Comparison of ENCODE assay signal across 17 mouse cellular contexts in the genomic region with DNA sequence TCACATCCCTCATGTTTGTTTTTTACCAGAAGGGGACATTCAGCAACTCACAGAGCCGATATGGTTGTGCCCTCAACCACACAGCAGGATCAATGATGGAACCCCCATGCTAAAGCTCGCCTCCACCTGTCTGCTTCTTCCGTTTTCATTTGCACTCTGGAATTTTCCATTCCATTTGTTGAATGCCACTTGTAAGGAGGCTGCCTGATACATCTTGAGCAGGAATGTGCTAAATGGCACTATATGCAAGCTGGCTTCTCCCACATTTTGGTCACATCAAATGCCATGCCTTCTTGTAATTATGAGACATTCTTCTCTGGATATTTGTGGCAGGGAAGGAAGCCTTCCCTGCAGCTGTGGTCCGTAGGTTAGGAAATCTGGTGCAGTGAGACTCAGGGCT.
DNase-seq lines count a peak whose midpoint lies in the region; ATAC-seq and TF ChIP-seq lines count a peak whose summit lies in the region.
"Had no signal": no experiment of that assay in that cellular context is flagged by ENCODE, and none has a peak within 500 bp of the region (broad histone marks: within the 10 kb centered on the region; RNA-seq: fewer than 3 reads in every experiment).

No protein-coding gene starts in this region.

- H3K4me3 ChIP-seq in kidney, embryonic 15.5 days (replicated peaks), result no peak overlapping the region
- H3K4me3 ChIP-seq in CH12.LX (replicated peaks in 1 of 3; ENCODE audit: low read depth in 2 of 3, low read length in 2 of 3, poor library complexity in 1 of 3) (peak overlapping the region in 1 of 3 experiments; percentile 0), ES-Bruce4 (ENCODE audit: low read depth, low read length) (no peak overlapping the region)
- H3K4me3 ChIP-seq in limb, embryonic 12.5 days (replicated peaks), result no peak overlapping the region
- H3K4me3 ChIP-seq: embryonic facial prominence, embryonic 12.5 days; forebrain, embryonic 12.5 days; liver, embryonic 13.5 days had no signal

- no peaks in the 10 kb centered on the region for H3K79me2 ChIP-seq in CH12.LX (replicated peaks; ENCODE audit: control insufficient read depth, extremely low read depth, insufficient read depth, poor library complexity, severe bottlenecking)

- no peaks in the 10 kb centered on the region for H3K36me3 ChIP-seq in kidney, embryonic 15.5 days
- H3K36me3 ChIP-seq in CH12.LX (replicated peaks in 1 of 2; ENCODE audit: control insufficient read depth in 1 of 2, insufficient read depth in 1 of 2, low read length in 1 of 2), result no peaks in the 10 kb centered on the region
- H3K36me3 ChIP-seq in ES-Bruce4 (ENCODE audit: control insufficient read depth, insufficient read depth, low read length, poor library complexity, severe bottlenecking), result no peaks in the 10 kb centered on the region
- no peaks in the 10 kb centered on the region for H3K36me3 ChIP-seq in limb, embryonic 12.5 days
- H3K36me3 ChIP-seq: embryonic facial prominence, embryonic 12.5 days; forebrain, embryonic 12.5 days; liver, embryonic 13.5 days had no signal

- H3K9me3 ChIP-seq in kidney, embryonic 15.5 days (replicated peaks), result no peaks in the 10 kb centered on the region
- peaks cover 2% of the 10 kb centered on the region for H3K9me3 ChIP-seq in CH12.LX (replicated peaks; ENCODE audit: low read length)
- no peaks in the 10 kb centered on the region for H3K9me3 ChIP-seq in ES-Bruce4 (replicated peaks; ENCODE audit: control insufficient read depth, insufficient read depth, low read length, poor library complexity, severe bottlenecking)
- no peaks in the 10 kb centered on the region for H3K9me3 ChIP-seq in limb, embryonic 12.5 days
- H3K9me3 ChIP-seq: embryonic facial prominence, embryonic 12.5 days; forebrain, embryonic 12.5 days; liver, embryonic 13.5 days had no signal

- H3K4me1 ChIP-seq in kidney, embryonic 15.5 days, result peaks cover 37% of the 10 kb centered on the region
- H3K4me1 ChIP-seq in CH12.LX (ENCODE audit: control insufficient read depth in 1 of 2, insufficient read depth in 2 of 2) (peaks cover 30 to 63% of the 10 kb centered on the region in 2 experiments), ES-Bruce4 (ENCODE audit: control insufficient read depth, insufficient read depth, low read length) (peaks cover 5% of the 10 kb centered on the region)
- peaks cover 41% of the 10 kb centered on the region for H3K4me1 ChIP-seq in limb, embryonic 12.5 days (replicated peaks)

- no peak for DNase-seq in kidney, adult 11 months
- DNase-seq in CH12.LX (ENCODE audit: extremely low read depth), result no peak
- no peak for DNase-seq in lung, postnatal 36 days
- DNase-seq in ovary, postnatal 36 days (ENCODE audit: low spot score), result no peak
- DNase-seq: adrenal gland, adult 8-10 months; cerebellum, adult 11-12 months; cerebellum, postnatal 36 days; heart, adult 11 months; kidney, postnatal 10 days; liver, embryonic 13.5 days; midbrain, embryonic 14.5 days had no signal

- in situ Hi-C loops in CH12.LX (cut with MboI; ENCODE audit: low pct_ligation_motif_present, low pct_unique_long_range_greater_than_20kb, low sequenced_read_pairs), result loop anchor here (10.0 kb wide), 1 partner anchor 207 kb away; no protein-coding TSS in a partner anchor

- 59% methylated on average over 4 of the region's 4 CpGs for WGBS in kidney, embryonic 15.5 days
- 44% methylated on average over 4 of the region's 4 CpGs for WGBS in limb, embryonic 12.5 days

- TF ChIP-seq CTCF in CH12.LX (conservative IDR thresholded peaks at IDR 0.05 in 1 of 2, IDR thresholded peaks at IDR 0.05 in 1 of 2; ENCODE audit: low read depth in 2 of 2, low read length in 2 of 2) (no peak), ES-Bruce4 (IDR thresholded peaks at IDR 0.05; ENCODE audit: low read depth, low read length) (no peak)

- no peak overlapping the region for H3K4me2 ChIP-seq in kidney, embryonic 15.5 days
- H3K4me2 ChIP-seq in CH12.LX (ENCODE audit: insufficient read depth, low read depth, poor library complexity, severe bottlenecking), result peak overlapping the region; percentile 33; the same call in 1 of the 2 replicates
- no peak overlapping the region for H3K4me2 ChIP-seq in limb, embryonic 12.5 days
- H3K4me2 ChIP-seq: embryonic facial prominence, embryonic 12.5 days; forebrain, embryonic 12.5 days; liver, embryonic 13.5 days had no signal

- H3K27ac ChIP-seq in kidney, embryonic 15.5 days, result peak overlapping the region; percentile 77; the same call in 1 of the 2 replicates
- 0 out of 2 replicates have a peak overlapping the region, but pooled peaks have one; percentile 5 for H3K27ac ChIP-seq in CH12.LX (ENCODE audit: insufficient read depth, low read depth)
- peak overlapping the region; percentile 80 for H3K27ac ChIP-seq in ES-Bruce4 (ENCODE audit: insufficient read depth, low read length)
- H3K27ac ChIP-seq in limb, embryonic 12.5 days, result peak overlapping the region; percentile 62; the same call in 1 of the 2 replicates
- H3K27ac ChIP-seq: forebrain, embryonic 12.5 days; liver, embryonic 13.5 days had no signal

- no peaks in the 10 kb centered on the region for H3K27me3 ChIP-seq in kidney, embryonic 15.5 days
- H3K27me3 ChIP-seq in CH12.LX (replicated peaks) (no peaks in the 10 kb centered on the region), ES-Bruce4 (ENCODE audit: control insufficient read depth, insufficient read depth, low read length, poor library complexity, severe bottlenecking) (no peaks in the 10 kb centered on the region)
- H3K27me3 ChIP-seq in limb, embryonic 12.5 days, result no peaks in the 10 kb centered on the region
- H3K27me3 ChIP-seq: embryonic facial prominence, embryonic 12.5 days; forebrain, embryonic 12.5 days; liver, embryonic 13.5 days had no signal

- TF ChIP-seq POLR2A in CH12.LX (IDR thresholded peaks at IDR 0.05; ENCODE audit: low read depth, low read length), result no peak
- TF ChIP-seq POLR2A in ES-Bruce4 (IDR thresholded peaks at IDR 0.05; ENCODE audit: insufficient read depth, low read length), result no peak

- TF ChIP-seq RAD21 in CH12.LX (IDR thresholded peaks at IDR 0.05; ENCODE audit: low read depth, low read length), result no peak

- H3K9ac ChIP-seq in kidney, embryonic 15.5 days, result no peak overlapping the region
- H3K9ac ChIP-seq in CH12.LX (ENCODE audit: insufficient read depth, low read depth) (no peak overlapping the region), ES-Bruce4 (ENCODE audit: low read depth, poor library complexity, severe bottlenecking) (0 out of 2 replicates have a peak overlapping the region, but pooled peaks have one; percentile 7)
- no peak overlapping the region for H3K9ac ChIP-seq in limb, embryonic 12.5 days (replicated peaks)
- H3K9ac ChIP-seq: embryonic facial prominence, embryonic 12.5 days; forebrain, embryonic 12.5 days; liver, embryonic 13.5 days had no signal

- no peak for TF ChIP-seq EP300 in CH12.LX (IDR thresholded peaks at IDR 0.05; ENCODE audit: low read length)
- no peak for TF ChIP-seq EP300 in ES-Bruce4 (IDR thresholded peaks at IDR 0.05; ENCODE audit: insufficient read depth, low read depth, low read length)

- dilution Hi-C loops in CH12.LX (cut with MboI; ENCODE audit: extremely low pct_ligation_motif_present, extremely low pct_unique_long_range_greater_than_20kb, low sequenced_read_pairs), result no loop called here

- no peak for ATAC-seq in kidney, embryonic 15.5 days (replicated peaks; ENCODE audit: low FRiP score)
- no peak for ATAC-seq in limb, embryonic 12.5 days (ENCODE audit: insufficient number of reproducible peaks, insufficient read depth, low FRiP score, low TSS enrichment, low read depth)
- ATAC-seq: inflammation-experienced regulatory T-cells, adult 6 months had no signal

TF ChIP-seq in CH12.LX, 34 proteins besides CTCF, POLR2A, EP300 and RAD21:
- TF ChIP-seq SMC3 (IDR thresholded peaks at IDR 0.05; ENCODE audit: low read depth, low read length), result no peak

Comparison
In these comparisons a context has a peak if more than half of its experiments do, and no peak if none do; other contexts are left out.
1. H3K27ac ChIP-seq: peak in every context shown above with its lines; median percentile 80 in ES-Bruce4; 77 in kidney, embryonic 15.5 days; 62 in limb, embryonic 12.5 days; 5 in CH12.LX.